Mouse (Mus musculus) CH12.LX (cell line): ENCODE measurements around the gene Pitpna. TPM values are rescaled to one million over a fixed set of nuclear protein-coding genes. Genes with fewer than 3 reads are reported as not detected.

Experiments used
- DNase-seq: peaks from one replicate; pipeline ENCODE4 v3.0.0-alpha.2; 2013; ENCODE audit errors: extremely low read depth
- H3K27ac ChIP-seq: 2 replicates; pipeline ENCODE4 v1.5.1; 2012; ENCODE audit warnings: low read depth, mild to moderate bottlenecking, control low read depth, moderate library complexity; ENCODE audit not compliant: insufficient read depth
- H3K27me3 ChIP-seq: replicated peaks from 2 replicates; pipeline ENCODE3; 2012; ENCODE audit warnings: inconsistent platforms
- H3K36me3 ChIP-seq, 2 experiments: replicated peaks in 1 of 2; 2 replicates each; pipeline versions ENCODE3 to v1.6.1; 2012; ENCODE audit warnings: inconsistent platforms in 1 of 2, low read length in 1 of 2, mild to moderate bottlenecking in 1 of 2, mixed read lengths in 1 of 2, moderate library complexity in 1 of 2; ENCODE audit not compliant: control insufficient read depth in 1 of 2, insufficient read depth in 1 of 2
- H3K4me1 ChIP-seq, 2 experiments: 2 replicates each; pipeline ENCODE4 v1.6.1; 2012; ENCODE audit warnings: inconsistent platforms in 1 of 2, moderate library complexity in 1 of 2; ENCODE audit not compliant: insufficient read depth in 2 of 2, control insufficient read depth in 1 of 2
- H3K4me2 ChIP-seq: 2 replicates; pipeline ENCODE4 v1.6.1; 2012; ENCODE audit warnings: low read depth, mild to moderate bottlenecking, control low read depth; ENCODE audit not compliant: poor library complexity, insufficient read depth, severe bottlenecking
- H3K4me3 ChIP-seq, 3 experiments: fragments of 150-350 bp in 1 of 3; sonication (generic) in 1 of 3; replicated peaks in 1 of 3; 2 replicates each; pipeline versions ENCODE3 to v1.5.1; 2011 to 2012; ENCODE audit warnings: low read depth in 2 of 3, low read length in 2 of 3, mild to moderate bottlenecking in 2 of 3, moderate library complexity in 2 of 3, control low read depth in 1 of 3, improper control_type of control experiment in 1 of 3, inconsistent platforms in 1 of 3, mixed read lengths in 1 of 3; ENCODE audit not compliant: poor library complexity in 1 of 3
- H3K79me2 ChIP-seq: replicated peaks from 2 replicates; pipeline ENCODE4 v1.6.1; 2012; ENCODE audit warnings: mild to moderate bottlenecking, moderate library complexity; ENCODE audit not compliant: control insufficient read depth, poor library complexity, insufficient read depth, severe bottlenecking; ENCODE audit errors: extremely low read depth
- H3K9ac ChIP-seq: 2 replicates; pipeline ENCODE4 v1.6.1; 2012; ENCODE audit warnings: low read depth, mild to moderate bottlenecking, control low read depth, moderate library complexity; ENCODE audit not compliant: insufficient read depth
- H3K9me3 ChIP-seq: replicated peaks from 2 replicates; pipeline ENCODE3; 2012; ENCODE audit warnings: low read length, inconsistent platforms, mixed read lengths
- BHLHE40 ChIP-seq: IDR thresholded peaks from 2 replicates; pipeline ENCODE4 v1.6.1; 2011; ENCODE audit warnings: mild to moderate bottlenecking, low read depth, low read length, improper control_type of control experiment
- CHD1 ChIP-seq: IDR thresholded peaks from 2 replicates; pipeline ENCODE4 v1.6.1; 2012; ENCODE audit warnings: low read depth, low read length, improper control_type of control experiment, inconsistent platforms
- CHD2 ChIP-seq: IDR thresholded peaks from 2 replicates; pipeline ENCODE4 v1.6.1; 2011; ENCODE audit warnings: low read length, improper control_type of control experiment
- CTCF ChIP-seq, 2 experiments: IDR thresholded peaks in 1 of 2; conservative IDR thresholded peaks in 1 of 2; 2 replicates each; pipeline ENCODE4 v1.5.1; 2011 to 2012; ENCODE audit warnings: low read depth in 2 of 2, low read length in 2 of 2, improper control_type of control experiment in 1 of 2, inconsistent platforms in 1 of 2, mild to moderate bottlenecking in 1 of 2, moderate library complexity in 1 of 2
- E2F4 ChIP-seq: IDR thresholded peaks from 2 replicates; pipeline ENCODE4 v1.6.1; 2011; ENCODE audit warnings: low read depth, low read length, improper control_type of control experiment; ENCODE audit not compliant: insufficient replicate concordance
- ELF1 ChIP-seq: IDR thresholded peaks from 2 replicates; pipeline ENCODE4 v1.6.1; 2014; ENCODE audit warnings: low read depth, mild to moderate bottlenecking, inconsistent platforms, low read length, improper control_type of control experiment
- EP300 ChIP-seq: IDR thresholded peaks from 2 replicates; pipeline ENCODE4 v1.6.1; 2011; ENCODE audit warnings: low read length, improper control_type of control experiment
- ETS1 ChIP-seq: conservative IDR thresholded peaks from 2 replicates; pipeline ENCODE4 v1.6.1; 2012; ENCODE audit warnings: low read depth, mild to moderate bottlenecking, inconsistent platforms, low read length, improper control_type of control experiment, moderate library complexity
- GABPA ChIP-seq: IDR thresholded peaks from 2 replicates; pipeline ENCODE4 v1.6.1; 2012; ENCODE audit warnings: low read depth, low read length, improper control_type of control experiment, inconsistent platforms; ENCODE audit not compliant: insufficient replicate concordance
- HCFC1 ChIP-seq: IDR thresholded peaks from 2 replicates; pipeline ENCODE4 v1.6.1; 2012; ENCODE audit warnings: low read depth, mild to moderate bottlenecking, inconsistent platforms, low read length, improper control_type of control experiment
- IRF4 ChIP-seq: IDR thresholded peaks from 2 replicates; pipeline ENCODE4 v1.6.1; 2014; ENCODE audit warnings: low read depth, mild to moderate bottlenecking, inconsistent platforms, low read length, improper control_type of control experiment
- JUN ChIP-seq: IDR thresholded peaks from 2 replicates; pipeline ENCODE4 v1.6.1; 2011; ENCODE audit warnings: low read depth, mild to moderate bottlenecking, low read length, improper control_type of control experiment, moderate library complexity; ENCODE audit not compliant: insufficient read depth
- JUND ChIP-seq: conservative IDR thresholded peaks from 2 replicates; pipeline ENCODE4 v1.6.1; 2011; ENCODE audit warnings: low read depth, low read length, improper control_type of control experiment
- KAT2A ChIP-seq: IDR thresholded peaks from 2 replicates; pipeline ENCODE4 v1.6.1; 2012; ENCODE audit warnings: low read length, improper control_type of control experiment, inconsistent platforms; ENCODE audit not compliant: insufficient replicate concordance
- MAFK ChIP-seq: IDR thresholded peaks from 2 replicates; pipeline ENCODE4 v1.6.1; 2011; ENCODE audit warnings: low read length, improper control_type of control experiment; ENCODE audit not compliant: insufficient replicate concordance
- MAX ChIP-seq: IDR thresholded peaks from 2 replicates; pipeline ENCODE4 v1.6.1; 2011; ENCODE audit warnings: low read length, improper control_type of control experiment
- MAZ ChIP-seq: IDR thresholded peaks from 2 replicates; pipeline ENCODE4 v1.6.1; 2012; ENCODE audit warnings: low read depth, mild to moderate bottlenecking, inconsistent platforms, low read length, improper control_type of control experiment, moderate library complexity
- MEF2A ChIP-seq: IDR thresholded peaks from 2 replicates; pipeline ENCODE4 v1.6.1; 2014; ENCODE audit warnings: low read depth, mild to moderate bottlenecking, inconsistent platforms, low read length, improper control_type of control experiment, borderline replicate concordance
- MXI1 ChIP-seq: IDR thresholded peaks from 2 replicates; pipeline ENCODE4 v1.6.1; 2011; ENCODE audit warnings: mild to moderate bottlenecking, low read depth, low read length, improper control_type of control experiment
- MYC ChIP-seq: IDR thresholded peaks from 2 replicates; pipeline ENCODE4 v1.6.1; 2011; ENCODE audit warnings: low read depth, mild to moderate bottlenecking, improper control_type of control experiment, low read length
- NELFE ChIP-seq: IDR thresholded peaks from 2 replicates; pipeline ENCODE4 v1.6.1; 2011; ENCODE audit warnings: low read depth, low read length, improper control_type of control experiment
- NRF1 ChIP-seq: IDR thresholded peaks from 2 replicates; pipeline ENCODE4 v1.6.1; 2014; ENCODE audit warnings: low read depth, mild to moderate bottlenecking, inconsistent platforms, low read length, improper control_type of control experiment, moderate library complexity
- PAX5 ChIP-seq: IDR thresholded peaks from 2 replicates; pipeline ENCODE4 v1.6.1; 2012; ENCODE audit warnings: low read length, inconsistent platforms, mixed read lengths
- POLR2A ChIP-seq: IDR thresholded peaks from 2 replicates; pipeline ENCODE4 v1.6.1; 2011; ENCODE audit warnings: low read depth, mild to moderate bottlenecking, improper control_type of control experiment, low read length
- POLR2AphosphoS2 ChIP-seq: IDR thresholded peaks from 2 replicates; pipeline ENCODE4 v1.6.1; 2011; ENCODE audit warnings: low read depth, low read length, improper control_type of control experiment
- RAD21 ChIP-seq: IDR thresholded peaks from 2 replicates; pipeline ENCODE4 v1.6.1; 2011; ENCODE audit warnings: low read depth, mild to moderate bottlenecking, low read length, improper control_type of control experiment, moderate library complexity
- RCOR1 ChIP-seq: conservative IDR thresholded peaks from 2 replicates; pipeline ENCODE4 v1.6.1; 2012; ENCODE audit warnings: low read depth, mild to moderate bottlenecking, inconsistent platforms, low read length, improper control_type of control experiment
- SIN3A ChIP-seq: IDR thresholded peaks from 2 replicates; pipeline ENCODE4 v1.6.1; 2012; ENCODE audit warnings: low read length, improper control_type of control experiment, inconsistent platforms
- SMC3 ChIP-seq: IDR thresholded peaks from 2 replicates; pipeline ENCODE4 v1.6.1; 2011; ENCODE audit warnings: low read depth, low read length, improper control_type of control experiment
- TBP ChIP-seq: conservative IDR thresholded peaks from 2 replicates; pipeline ENCODE4 v1.6.1; 2011; ENCODE audit warnings: low read depth, low read length, improper control_type of control experiment
- TCF12 ChIP-seq: IDR thresholded peaks from 2 replicates; pipeline ENCODE4 v1.6.1; 2014; ENCODE audit warnings: low read depth, mild to moderate bottlenecking, inconsistent platforms, low read length, improper control_type of control experiment
- UBTF ChIP-seq: IDR thresholded peaks from 2 replicates; pipeline ENCODE4 v1.6.1; 2012; ENCODE audit warnings: low read depth, mild to moderate bottlenecking, inconsistent platforms, low read length, improper control_type of control experiment, moderate library complexity
- USF1 ChIP-seq: IDR thresholded peaks from 2 replicates; pipeline ENCODE4 v1.6.1; 2014; ENCODE audit warnings: low read depth, mild to moderate bottlenecking, inconsistent platforms, low read length, improper control_type of control experiment
- USF2 ChIP-seq: conservative IDR thresholded peaks from 2 replicates; pipeline ENCODE4 v1.6.1; 2011; ENCODE audit warnings: low read depth, low read length, improper control_type of control experiment
- ZC3H11A ChIP-seq: IDR thresholded peaks from 2 replicates; pipeline ENCODE4 v1.6.1; 2012; ENCODE audit warnings: low read depth, mild to moderate bottlenecking, inconsistent platforms, low read length, improper control_type of control experiment
- ZKSCAN1 ChIP-seq: IDR thresholded peaks from 2 replicates; pipeline ENCODE4 v1.6.1; 2012; ENCODE audit warnings: low read depth, inconsistent platforms, low read length, improper control_type of control experiment, borderline replicate concordance
- ZMIZ1 ChIP-seq: IDR thresholded peaks from 2 replicates; pipeline ENCODE4 v1.6.1; 2012; ENCODE audit warnings: low read depth, mild to moderate bottlenecking, inconsistent platforms, low read length, improper control_type of control experiment
- ZNF384 ChIP-seq: IDR thresholded peaks from 2 replicates; pipeline ENCODE4 v1.6.1; 2012; ENCODE audit warnings: low read depth, low read length, improper control_type of control experiment, inconsistent platforms
- dilution Hi-C: fragments of 300-500 bp; cut with MboI; formaldehyde crosslinking; loops from 2 replicates; pipeline ENCODE4 v1.14.3; 2020; ENCODE audit warnings: low sequenced_read_pairs; ENCODE audit not compliant: extremely low pct_unique_long_range_greater_than_20kb, extremely low pct_ligation_motif_present
- in situ Hi-C: fragments of 300-500 bp; cut with MboI; formaldehyde crosslinking; loops from 3 replicates; pipeline ENCODE4 v1.14.3; 2019; ENCODE audit warnings: low sequenced_read_pairs, low pct_ligation_motif_present, low pct_unique_long_range_greater_than_20kb, mixed read lengths
- polyA plus RNA-seq: library from polyadenylated mRNA; unstranded; fragments of >175 nt; gene quantifications from 2 replicates; pipeline ENCODE4 v1.2.1, GENCODE M21; 2012; ENCODE audit warnings: low read depth; ENCODE audit not compliant: insufficient read length
- total RNA-seq, 2 experiments: library from RNA; depleted of rRNA; stranded (reverse); fragments of 300-350 nt in 1 of 2; fragments of >200 nt in 1 of 2; gene quantifications; 2 replicates each; pipeline ENCODE4 v1.2.3; 2012 to 2014

Pitpna gene
- total and polyA plus RNA-seq, 3 experiments, result 61.8 to 243 (median 80.7) TPM

- no peaks in the 10 kb centered on the region for H3K27me3 ChIP-seq
- TF ChIP-seq POLR2AphosphoS2, result no peak; the same call in 1 of the 2 replicates
- no peak for TF ChIP-seq UBTF
- TF ChIP-seq SIN3A, result peak; percentile 78; the same call in 1 of the 2 replicates
- TF ChIP-seq SMC3, result no peak
- TF ChIP-seq ZC3H11A, result no peak
- TF ChIP-seq PAX5, result no peak
- no peak; the same call in 1 of the 2 replicates for TF ChIP-seq HCFC1
- TF ChIP-seq KAT2A, result peak; percentile 62; the same call in 1 of the 2 replicates
- TF ChIP-seq IRF4, result peak; percentile 58; the same call in 1 of the 2 replicates
- TF ChIP-seq NRF1, result no peak
- TF ChIP-seq MYC, result no peak
- TF ChIP-seq RAD21, result no peak
- 0 out of 2 replicates have a peak, but pooled peaks have one; percentile 77 for TF ChIP-seq NELFE
- TF ChIP-seq USF1, result no peak
- no peak for TF ChIP-seq MXI1
- TF ChIP-seq EP300, result peak; percentile 37; the same call in 1 of the 2 replicates
- no peak; the same call in 1 of the 2 replicates for TF ChIP-seq BHLHE40
- TF ChIP-seq MAFK, result 0 out of 2 replicates have a peak, but pooled peaks have one; percentile 15
- TF ChIP-seq MEF2A, result peak; percentile 28; the same call in 1 of the 2 replicates
- TF ChIP-seq CHD2, result no peak
- TF ChIP-seq USF2, result no peak
- TF ChIP-seq CTCF (conservative IDR thresholded peaks at IDR 0.05 in 1 of 2, IDR thresholded peaks at IDR 0.05 in 1 of 2; ENCODE audit: low read depth in 2 of 2, low read length in 2 of 2), result no peak
- TF ChIP-seq MAX, result no peak; the same call in 1 of the 2 replicates
- TF ChIP-seq MAZ, result peak; percentile 78
- TF ChIP-seq ZKSCAN1, result no peak
- TF ChIP-seq TBP, result no peak
- TF ChIP-seq ZMIZ1, result no peak; the same call in 1 of the 2 replicates
- TF ChIP-seq CHD1, result peak; percentile 94
- TF ChIP-seq E2F4, result no peak; the same call in 1 of the 2 replicates
- TF ChIP-seq RCOR1, result no peak
- TF ChIP-seq GABPA, result no peak
- no peak for TF ChIP-seq TCF12
- TF ChIP-seq JUND, result no peak
- no peak for TF ChIP-seq JUN
- TF ChIP-seq ELF1, result no peak
- peak; percentile 25; the same call in 1 of the 2 replicates for TF ChIP-seq ZNF384
- no peak; the same call in 1 of the 2 replicates for TF ChIP-seq ETS1
- TF ChIP-seq POLR2A, result no peak
- H3K27ac ChIP-seq, result peak overlapping the region; percentile 56
- in situ Hi-C loops (no loop called here), dilution Hi-C loops (no loop called here)
- peaks cover 14 to 28% of the 10 kb centered on the region in 2 experiments for H3K36me3 ChIP-seq
- peak; percentile 48 for DNase-seq
- H3K79me2 ChIP-seq, result peaks cover 16% of the 10 kb centered on the region
- H3K4me3 ChIP-seq, result peak overlapping the region; percentile 62 to 97 (median 83)
- peak overlapping the region; percentile 86 for H3K9ac ChIP-seq
- peak overlapping the region; percentile 52 for H3K4me2 ChIP-seq
- H3K9me3 ChIP-seq, result no peaks in the 10 kb centered on the region
- H3K4me1 ChIP-seq, result peaks cover 6 to 46% of the 10 kb centered on the region in 2 experiments; a peak in 3 of 4 replicates
Observed at GRCm38 (mm10) chr11:75650958-75651425, 63.1 kb downstream of the Pitpna start.
